Mouse (Mus musculus) heart, postnatal 14 days (tissue): ENCODE data around the gene Plac1. TPM values are rescaled to one million over a fixed set of nuclear protein-coding genes. Genes with fewer than 3 reads are reported as not detected.
A peak's percentile ranks its signal among the peaks of the same experiment; 100 is the strongest.

Experiments used
- DNase-seq, 2 experiments: peaks; one replicate each; pipeline ENCODE4 v3.0.0; 2021 to 2022
- intact Hi-C: fragments of 180-260 bp; cut with DNase I; formaldehyde crosslinking; loops from one replicate; pipeline ENCODE4 v1.15.1; 2025
- total RNA-seq, 2 experiments: library from RNA; stranded (reverse); gene quantifications; 2 replicates each; pipeline ENCODE4 v1.2.3; 2021

Plac1 gene
- total RNA-seq, 2 experiments from 2014 or later = not detected

GRCm38 (mm10) chrX:53204690-53205311 lies 35.1 kb downstream of the Plac1 start:
- no peak for DNase-seq

GRCm38 (mm10) chrX:53201616-53202015 lies 38.3 kb downstream of the Plac1 start:
- intact Hi-C loops = no loop called here
- DNase-seq = no peak

More at GRCm38 (mm10) chrX:53204690-53205311, 35.1 kb downstream of the Plac1 start:
- intact Hi-C loops = no loop called here

DNA sequence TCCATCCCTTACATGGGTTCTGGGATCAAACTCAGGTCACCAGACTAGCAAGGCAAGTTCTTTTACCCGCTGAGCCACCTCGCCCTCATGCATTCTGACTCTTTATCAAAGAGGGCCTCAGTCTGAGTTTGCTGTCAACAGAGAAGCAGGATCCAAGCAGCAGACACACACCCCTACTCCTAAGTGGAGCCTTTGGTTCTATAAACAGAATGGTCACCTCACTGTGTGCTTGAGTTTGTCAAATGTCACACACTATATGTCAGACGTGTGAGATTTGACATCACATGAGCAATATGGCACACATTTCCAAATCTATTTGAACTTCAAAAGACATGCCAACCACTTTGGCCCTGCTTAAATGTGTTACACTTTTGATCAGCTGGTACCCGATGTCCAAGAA lies 42.2 kb downstream of the Plac1 start:
- intact Hi-C loops = no loop called here
- DNase-seq = no peak

DNA sequence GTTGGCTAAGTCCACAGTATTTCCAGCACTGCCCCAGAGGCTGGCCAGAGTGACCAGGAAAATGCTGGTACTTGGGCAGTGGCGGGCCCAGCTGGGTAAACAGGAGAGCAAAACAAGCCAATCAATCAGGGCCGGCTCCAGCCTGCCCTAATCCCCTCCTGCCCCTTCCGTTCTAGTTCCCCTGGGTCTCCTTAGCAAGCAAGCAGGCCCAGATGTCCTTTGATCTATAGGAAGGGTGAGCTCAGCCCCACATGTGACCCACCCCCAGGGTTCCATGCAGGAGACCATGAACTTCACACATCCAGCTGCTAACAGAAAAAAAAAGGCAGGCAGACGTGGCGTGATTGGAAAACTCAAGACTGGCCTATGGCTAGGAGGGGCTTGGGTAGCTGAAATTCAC lies 43.5 kb downstream of the Plac1 start:
- no peak for DNase-seq
- intact Hi-C loops = no loop called here

DNA sequence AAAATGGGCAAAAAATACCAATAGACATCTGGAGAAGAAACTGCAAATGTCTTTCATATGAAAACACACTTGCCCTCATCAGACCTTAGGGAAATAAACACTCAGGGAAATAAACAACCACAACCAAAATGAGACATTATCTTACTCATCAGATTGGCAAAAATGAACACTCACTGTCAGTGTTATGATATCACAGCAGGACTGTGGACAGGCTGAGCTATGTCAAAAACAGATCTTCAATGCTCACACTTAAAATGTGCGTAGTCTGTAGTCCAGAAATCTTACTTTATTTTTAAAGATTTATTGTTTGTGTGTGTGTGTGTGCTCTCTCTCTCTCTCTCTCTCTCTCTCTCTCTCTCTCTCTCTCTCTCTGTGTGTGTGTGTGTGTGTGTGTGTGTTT lies 51.2 kb downstream of the Plac1 start:
- no peak for DNase-seq
- intact Hi-C loops = no loop called here

DNA sequence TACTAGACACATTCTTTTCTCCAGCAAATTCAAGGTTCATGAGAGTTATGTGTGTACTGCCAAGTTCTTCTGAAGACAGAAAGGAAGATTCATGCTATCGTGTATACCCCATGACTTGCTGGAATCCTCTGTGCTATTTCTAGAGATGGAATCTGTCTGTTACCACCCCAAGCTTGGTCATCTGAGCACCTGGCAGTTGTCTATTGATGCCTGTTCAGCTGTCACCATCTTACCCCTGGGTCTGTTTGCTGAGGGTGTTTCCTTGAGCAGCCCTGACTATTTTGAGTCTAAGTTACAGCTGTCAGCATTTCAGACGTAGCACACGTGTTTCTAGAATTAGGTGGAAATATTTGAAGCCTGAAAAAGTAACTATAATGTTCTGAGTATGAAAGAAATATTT lies 60.1 kb downstream of the Plac1 start:
- intact Hi-C loops = no loop called here
- DNase-seq = no peak

- DNase-seq = no peak
- intact Hi-C loops = no loop called here
These were observed 63.6 kb downstream of the Plac1 start for GRCm38 (mm10) chrX:53176296-53176695.

DNA sequence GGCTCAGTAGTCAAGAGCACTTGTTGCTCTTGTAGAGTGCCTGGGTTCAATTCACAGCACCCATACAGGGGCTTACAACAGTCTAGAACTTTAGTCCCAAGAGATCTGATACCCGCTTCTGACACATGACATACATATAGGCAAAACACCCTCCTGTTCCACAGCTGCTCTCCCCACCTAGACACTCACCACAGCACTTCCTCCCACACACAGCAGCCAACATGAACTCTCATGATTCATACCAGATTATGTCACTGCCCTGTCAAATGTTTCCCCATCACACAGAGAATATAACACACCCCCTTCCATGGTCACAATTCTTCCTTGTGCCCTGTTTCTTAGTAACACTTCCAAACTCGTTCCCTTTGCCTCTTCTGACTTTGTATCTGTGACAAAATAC lies 71.3 kb downstream of the Plac1 start:
- intact Hi-C loops = no loop called here
- no peak for DNase-seq

- DNase-seq = peak; percentile 36 to 47
- intact Hi-C loops = no loop called here
These were observed 72.9 kb downstream of the Plac1 start for GRCm38 (mm10) chrX:53166901-53167525.

DNA sequence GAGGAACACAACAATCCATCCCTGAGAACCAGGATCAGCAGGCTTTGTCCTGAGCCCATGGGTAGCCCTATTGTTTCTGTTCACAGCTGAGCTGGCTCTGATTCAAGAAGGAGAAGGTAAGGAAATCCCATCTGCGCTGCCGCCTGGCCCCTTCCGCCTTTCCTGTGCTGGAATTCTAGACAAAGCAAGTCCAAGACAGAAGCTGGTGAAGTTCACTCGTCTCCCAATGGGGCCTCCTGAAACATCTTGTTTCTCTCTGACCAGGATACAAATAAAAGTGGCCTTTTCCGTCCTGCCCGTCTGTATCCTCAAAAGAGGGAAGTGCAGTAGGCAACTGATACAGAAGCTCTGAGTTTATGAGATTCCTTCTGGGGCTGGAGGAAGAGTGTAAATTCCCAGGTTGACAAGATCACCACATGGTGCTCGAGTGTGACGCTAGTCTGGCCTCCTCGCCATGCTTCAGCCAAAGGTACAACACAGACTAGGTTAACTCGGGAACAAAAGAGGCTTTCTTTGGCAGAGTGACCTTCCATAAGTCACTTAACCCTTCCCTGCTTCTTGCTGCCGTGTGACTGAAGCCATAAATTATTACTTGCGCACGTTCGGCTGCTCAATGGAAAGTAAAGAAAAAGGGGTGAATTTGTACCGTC lies 73.5 kb downstream of the Plac1 start:
- intact Hi-C loops = no loop called here
- DNase-seq = peak; percentile 14 to 17

GRCm38 (mm10) chrX:53162589-53162988 lies 77.3 kb downstream of the Plac1 start:
- no peak for DNase-seq
- intact Hi-C loops = loop anchor here (5.0 kb wide), 1 partner anchor 50 kb away; no protein-coding TSS in a partner anchor

GRCm38 (mm10) chrX:53161583-53161982 lies 78.3 kb downstream of the Plac1 start:
- intact Hi-C loops = loop anchor here (5.0 kb wide), 1 partner anchor 49 kb away; no protein-coding TSS in a partner anchor
- DNase-seq = peak; percentile 6 to 18

- peak; percentile 16 to 38 for DNase-seq
- intact Hi-C loops = loop anchor here (5.0 kb wide), 1 partner anchor 49 kb away; no protein-coding TSS in a partner anchor
These were observed 78.8 kb downstream of the Plac1 start for GRCm38 (mm10) chrX:53161115-53161514.

GRCm38 (mm10) chrX:53148039-53148438 lies 91.9 kb downstream of the Plac1 start:
- intact Hi-C loops = no loop called here

DNA sequence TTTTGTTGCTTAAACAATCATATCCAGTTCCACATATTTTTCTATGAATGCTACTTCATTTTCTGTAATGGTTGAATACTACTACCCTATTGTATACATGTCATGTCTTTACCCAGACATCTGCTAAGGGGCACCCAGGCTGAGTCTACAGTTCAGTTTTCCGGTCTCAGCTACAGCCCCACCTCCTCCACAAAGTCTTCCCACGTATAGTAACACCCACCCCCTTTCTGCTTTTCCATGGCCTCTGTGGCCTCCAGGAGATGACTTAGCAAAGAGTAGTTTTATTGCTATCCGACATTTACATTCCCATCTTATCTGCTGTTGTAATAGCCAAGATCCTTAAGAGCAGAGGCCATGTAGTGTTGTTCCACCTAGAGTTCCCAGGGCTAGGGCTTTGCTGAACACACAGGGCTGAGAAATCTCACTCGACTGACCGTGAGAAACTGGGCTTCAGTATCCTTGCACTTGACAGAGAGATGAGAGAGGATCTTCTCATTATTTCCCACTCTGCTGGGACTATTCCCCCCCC lies 93.5 kb downstream of the Plac1 start:
- intact Hi-C loops = no loop called here
- no peak for DNase-seq

More at GRCm38 (mm10) chrX:53148039-53148438, 91.9 kb downstream of the Plac1 start:
- no peak for DNase-seq

- DNase-seq = no peak
- intact Hi-C loops = no loop called here
These were observed 100.3 kb downstream of the Plac1 start for GRCm38 (mm10) chrX:53139641-53140040.

GRCm38 (mm10) chrX:53137066-53137465 lies 102.8 kb downstream of the Plac1 start:
- DNase-seq = peak; percentile 14 to 24
- intact Hi-C loops = no loop called here

GRCm38 (mm10) chrX:53129501-53129900 lies 110.4 kb downstream of the Plac1 start:
- intact Hi-C loops = no loop called here
- no peak for DNase-seq

GRCm38 (mm10) chrX:53126492-53127033 lies 113.3 kb downstream of the Plac1 start:
- intact Hi-C loops = no loop called here

DNA sequence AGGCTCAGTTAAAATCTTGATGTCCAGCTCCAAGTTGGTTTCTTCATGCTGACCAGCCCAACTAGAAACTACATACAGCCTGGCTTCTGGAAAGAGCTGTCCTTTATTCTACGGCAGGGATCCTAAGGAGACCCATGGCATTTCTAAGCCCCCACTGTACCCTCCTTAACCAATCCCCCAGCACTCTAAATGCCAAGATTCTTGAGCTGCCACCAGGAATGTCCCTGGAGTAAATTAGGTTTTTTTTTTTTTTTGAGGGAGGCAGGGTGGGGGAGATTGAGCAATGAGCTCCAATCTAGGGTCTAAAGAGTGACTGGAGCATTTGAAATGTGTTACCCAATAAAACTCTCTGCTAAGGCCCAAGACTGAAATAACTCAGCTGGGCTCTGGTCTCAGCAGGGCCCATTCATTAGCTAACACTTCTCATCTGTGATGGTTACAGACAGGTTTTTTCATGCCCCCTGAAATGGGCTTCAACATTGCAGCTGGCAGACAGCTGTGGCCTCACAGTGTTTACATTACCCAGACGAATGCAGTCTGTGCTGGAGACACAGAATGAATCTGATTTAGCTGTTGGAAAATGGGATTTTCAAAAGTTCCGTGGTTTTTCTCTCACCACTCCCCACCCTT lies 114.0 kb downstream of the Plac1 start:
- intact Hi-C loops = no loop called here
- DNase-seq = no peak

More at GRCm38 (mm10) chrX:53126492-53127033, 113.3 kb downstream of the Plac1 start:
- no peak for DNase-seq

- DNase-seq = no peak
- intact Hi-C loops = no loop called here
These were observed 116.3 kb downstream of the Plac1 start for GRCm38 (mm10) chrX:53123562-53123961.
